Mouse (Mus musculus): ENCODE measurements at regions not wholly inside any gene's neighbourhood (a gene's known extent, or its start where the extent isn't known, plus 50 kb on each side); places are given as distances from the start of the nearest gene placed in this dataset.
A peak's percentile ranks its signal among the peaks of the same experiment; 100 is the strongest.

DNA sequence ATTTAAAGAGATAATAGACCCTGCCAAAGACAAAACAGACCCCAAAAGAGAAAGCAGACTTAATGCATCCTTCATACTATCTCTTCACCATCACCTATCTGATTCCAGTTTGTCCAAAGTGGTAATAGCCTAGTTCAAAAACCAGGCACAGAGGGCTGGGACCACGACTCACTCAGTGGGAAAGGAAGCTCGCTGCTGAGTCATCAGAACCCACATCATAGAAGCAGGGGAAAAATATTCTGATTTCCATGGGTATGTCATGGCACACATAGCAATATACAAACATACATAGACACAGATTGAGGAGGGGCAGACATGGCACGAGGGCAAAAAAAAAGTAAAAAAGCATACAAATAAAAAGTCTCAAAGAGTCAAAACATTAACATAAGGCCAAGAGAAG lies 53.7 kb upstream of the Ralgps2 start:
- DNase-seq (ENCODE audit: low spot score): no peak

DNA sequence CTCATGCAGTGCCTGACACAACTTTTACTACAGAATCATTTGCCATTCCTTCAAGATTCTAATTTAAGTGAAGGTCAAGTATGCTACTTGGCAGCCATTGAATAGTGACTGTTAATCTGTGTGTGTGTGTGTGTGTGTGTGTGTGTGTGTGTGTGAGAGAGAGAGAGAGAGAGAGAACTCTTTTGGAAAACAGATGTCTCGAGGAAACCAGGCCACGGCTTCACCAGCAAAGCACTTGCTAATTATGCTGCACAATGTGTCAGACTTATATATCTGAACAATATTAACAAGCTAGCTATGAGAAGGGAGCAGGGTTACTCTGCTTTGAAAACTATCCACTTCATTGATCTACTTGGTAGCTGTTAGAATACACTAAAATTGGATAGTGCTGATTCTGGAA lies 53.1 kb upstream of the Ralgps2 start:
- peak; percentile 20 for DNase-seq (ENCODE audit: low spot score)

DNA sequence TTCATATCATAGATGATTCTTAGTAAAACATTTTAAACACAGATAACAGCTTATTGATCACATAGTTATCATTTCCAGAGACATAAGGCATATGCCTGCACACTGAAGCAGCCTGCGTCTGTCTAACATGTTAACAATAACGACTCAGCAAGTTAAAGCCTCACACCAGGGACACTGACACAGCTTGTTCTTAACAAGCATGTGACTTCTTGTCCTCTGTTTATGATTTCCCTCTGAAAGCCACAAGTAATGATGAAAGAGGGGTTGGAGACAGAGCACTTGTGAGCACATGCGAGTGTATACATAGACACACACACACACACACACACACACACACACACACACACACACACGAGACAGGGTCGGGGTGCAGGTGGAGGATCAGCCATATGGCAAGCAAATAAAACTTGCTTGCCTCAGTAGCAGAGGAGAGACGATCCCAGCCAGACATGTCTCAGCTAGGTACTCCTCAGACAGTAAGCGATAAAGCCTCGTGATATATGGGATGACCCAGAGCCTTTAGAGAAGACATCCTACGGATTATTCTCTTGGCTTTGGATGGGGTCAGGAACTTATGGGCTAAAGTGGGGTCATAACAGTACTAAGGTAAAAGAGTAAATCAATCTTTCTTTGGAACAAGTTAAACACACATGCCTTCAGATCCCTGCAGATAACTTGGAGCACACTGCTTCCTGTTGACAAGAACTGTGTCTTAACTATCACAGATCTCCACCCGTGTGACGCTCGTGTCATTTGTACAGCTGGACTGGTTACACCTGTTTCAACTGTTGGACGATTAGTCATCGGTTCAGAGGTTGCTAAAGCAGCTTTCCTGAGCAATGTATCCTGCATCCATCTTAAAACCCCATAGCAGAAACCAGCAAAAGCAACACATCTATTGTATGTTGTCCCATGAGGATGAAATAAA lies 51.4 kb upstream of the Ralgps2 start:
- no peak for DNase-seq (ENCODE audit: low spot score)

DNA sequence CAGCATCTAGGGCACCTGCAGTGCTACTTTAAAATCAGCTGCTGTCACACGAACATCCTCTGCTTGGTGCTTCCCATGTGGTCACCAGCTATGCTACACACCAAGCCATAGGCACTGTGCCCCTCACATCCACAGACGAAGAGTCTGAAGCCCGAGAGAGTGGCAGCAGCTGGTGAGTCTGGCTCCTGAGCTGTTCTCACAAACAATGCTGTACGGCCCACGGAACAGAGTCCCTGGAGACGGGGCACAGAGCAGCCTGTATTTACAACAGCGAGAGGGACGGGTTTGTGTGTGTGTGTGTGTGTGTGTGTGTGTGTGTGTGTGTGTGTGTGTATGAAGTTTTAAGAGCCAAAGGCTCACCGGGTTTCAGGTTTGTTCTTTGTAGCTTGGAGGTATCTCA lies 50.7 kb upstream of the Ralgps2 start:
- peak; percentile 11 for DNase-seq (ENCODE audit: low spot score)

DNA sequence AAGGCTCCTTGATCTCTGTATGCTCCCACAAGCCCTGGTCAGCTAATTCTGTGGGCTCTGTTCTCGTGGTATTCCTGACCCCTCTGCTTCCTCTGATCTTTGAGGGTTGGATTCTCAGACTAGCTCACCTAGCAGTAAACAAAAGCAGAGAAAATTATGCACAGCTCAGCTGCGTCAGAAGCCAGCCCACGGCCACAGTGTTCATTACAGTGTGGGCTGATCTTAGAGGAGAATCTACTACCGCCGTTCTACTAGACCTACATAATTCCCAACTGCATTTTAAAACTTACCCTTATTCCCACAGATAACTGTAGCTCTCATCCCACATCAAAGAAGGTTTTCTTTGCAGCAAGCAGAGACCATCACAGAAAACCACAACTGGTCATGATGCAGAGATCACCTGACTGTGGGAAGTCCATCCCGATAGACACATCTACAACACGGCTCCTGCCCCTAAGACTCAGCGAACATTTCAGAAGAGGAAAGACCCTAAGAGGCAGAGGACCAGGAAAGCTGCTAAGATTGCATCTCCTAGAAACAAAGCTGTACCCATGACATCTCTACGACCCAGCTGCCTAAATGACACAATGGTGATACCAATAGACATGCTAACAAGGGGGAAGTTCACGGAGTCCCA lies 49.8 kb upstream of the Ralgps2 start:
- no peak for DNase-seq (ENCODE audit: low spot score)
